Mouse (Mus musculus): ENCODE data around the gene Slc5a2.

GRCm38 (mm10) chr7:128317011-128317410 is 51.6 kb downstream of the Slc5a2 start:
- no peak for TF ChIP-seq CTCF (IDR thresholded peaks at IDR 0.05; ENCODE audit: low read depth)
- TF ChIP-seq EP300 (IDR thresholded peaks at IDR 0.05; ENCODE audit: low read depth): no peak
